Mouse (Mus musculus) myocyte (in vitro differentiated cells): ENCODE measurements around the gene Caln1.

Source experiments
- MAX ChIP-seq: IDR thresholded peaks from one replicate; pipeline ENCODE4 v1.6.1; 2011; ENCODE audit warnings: low read depth, mild to moderate bottlenecking, control low read depth
- MYOD1 ChIP-seq, 3 experiments: IDR thresholded peaks; one replicate each; pipeline ENCODE4 v1.6.1; 2011; ENCODE audit warnings: control low read depth in 2 of 3, low read depth in 2 of 3, mild to moderate bottlenecking in 2 of 3, moderate library complexity in 1 of 3; ENCODE audit not compliant: insufficient read length in 2 of 3, control insufficient read depth in 1 of 3
- POLR2A ChIP-seq: IDR thresholded peaks from one replicate; pipeline ENCODE4 v1.6.1; 2011; ENCODE audit warnings: low read depth, mild to moderate bottlenecking, control low read depth, moderate library complexity; ENCODE audit not compliant: insufficient read length
- REST ChIP-seq: IDR thresholded peaks from one replicate; pipeline ENCODE4 v1.6.1; 2011; ENCODE audit warnings: mild to moderate bottlenecking, control low read depth, moderate library complexity; ENCODE audit not compliant: insufficient read depth, insufficient read length
- SRF ChIP-seq: IDR thresholded peaks from one replicate; pipeline ENCODE4 v1.6.1; 2011; ENCODE audit warnings: low read depth; ENCODE audit not compliant: control insufficient read depth, insufficient read length
- TCF12 ChIP-seq: IDR thresholded peaks from one replicate; pipeline ENCODE4 v1.6.1; 2011; ENCODE audit warnings: mild to moderate bottlenecking, control low read depth; ENCODE audit not compliant: poor library complexity, insufficient read depth, severe bottlenecking
- USF1 ChIP-seq: IDR thresholded peaks from one replicate; pipeline ENCODE4 v1.6.1; 2011; ENCODE audit warnings: low read depth, mild to moderate bottlenecking, control low read depth, moderate library complexity

GRCm38 (mm10) chr5:130472209-130472608, 103.0 kb downstream of the Caln1 start:
- TF ChIP-seq MYOD1 (IDR thresholded peaks at IDR 0.05; ENCODE audit: control insufficient read depth in 1 of 3, insufficient read length in 2 of 3, low read depth in 2 of 3) (no peak), REST (no peak), POLR2A (no peak), USF1 (no peak), SRF (no peak), MAX (no peak), TCF12 (no peak)
